Mouse (Mus musculus) mouse trophoblast stem cell (cell line): Measurements from ENCODE around the gene D330020A13Rik.

Source experiments
- in situ Hi-C, 2 experiments: fragments of 300-500 bp; cut with MseI, MboI; formaldehyde crosslinking; loops; 2 replicates in 1 of 2; 3 replicates in 1 of 2; pipeline ENCODE4 v1.15.1; 2025

D330020A13Rik gene

DNA sequence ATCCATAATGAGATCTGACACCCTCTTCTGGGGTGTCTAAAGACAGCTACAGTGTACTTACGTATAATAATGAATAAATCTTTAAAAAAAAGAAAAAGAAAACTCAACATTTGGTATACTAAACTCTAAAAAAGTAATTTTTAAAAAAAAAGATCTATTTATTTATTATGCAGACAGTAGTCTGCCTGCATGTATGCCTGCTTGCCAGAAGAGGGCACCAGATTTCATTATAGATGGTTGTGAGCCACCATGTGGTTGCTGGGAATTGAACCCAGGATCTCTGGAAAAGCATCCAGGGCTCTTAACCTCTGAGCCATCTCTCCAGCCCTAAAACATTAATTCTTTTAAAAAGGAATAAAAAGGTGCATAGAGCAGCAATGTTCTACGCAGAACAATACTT, 2.4 kb downstream of the D330020A13Rik start:
- in situ Hi-C loops, result loop anchor here in 1 of 2 experiments (5.0 kb wide), 1 partner anchor 74 kb away; no protein-coding TSS in a partner anchor

DNA sequence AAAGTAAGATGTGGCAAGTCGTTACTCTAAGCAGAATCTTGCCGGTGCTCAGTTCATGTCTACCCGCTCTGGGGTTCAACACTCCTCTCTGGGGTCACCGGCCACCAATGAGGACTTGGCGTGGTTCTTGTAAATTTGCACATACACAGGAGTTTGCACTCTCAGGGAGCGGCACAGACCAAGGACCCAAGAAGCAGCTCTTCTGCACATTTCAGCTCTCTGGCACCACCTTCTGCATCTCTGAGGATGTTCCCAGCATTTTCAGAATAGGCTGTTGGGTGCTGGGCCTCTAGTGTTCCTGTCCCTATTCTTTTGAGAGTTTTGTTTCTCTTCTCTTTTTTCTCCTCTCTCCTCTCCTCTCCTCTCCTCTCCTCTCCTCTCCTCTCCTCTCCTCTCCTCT, 7.0 kb downstream of the D330020A13Rik start:
- in situ Hi-C loops, result loop anchor here in 1 of 2 experiments (5.0 kb wide), 1 partner anchor 69 kb away; no protein-coding TSS in a partner anchor

DNA sequence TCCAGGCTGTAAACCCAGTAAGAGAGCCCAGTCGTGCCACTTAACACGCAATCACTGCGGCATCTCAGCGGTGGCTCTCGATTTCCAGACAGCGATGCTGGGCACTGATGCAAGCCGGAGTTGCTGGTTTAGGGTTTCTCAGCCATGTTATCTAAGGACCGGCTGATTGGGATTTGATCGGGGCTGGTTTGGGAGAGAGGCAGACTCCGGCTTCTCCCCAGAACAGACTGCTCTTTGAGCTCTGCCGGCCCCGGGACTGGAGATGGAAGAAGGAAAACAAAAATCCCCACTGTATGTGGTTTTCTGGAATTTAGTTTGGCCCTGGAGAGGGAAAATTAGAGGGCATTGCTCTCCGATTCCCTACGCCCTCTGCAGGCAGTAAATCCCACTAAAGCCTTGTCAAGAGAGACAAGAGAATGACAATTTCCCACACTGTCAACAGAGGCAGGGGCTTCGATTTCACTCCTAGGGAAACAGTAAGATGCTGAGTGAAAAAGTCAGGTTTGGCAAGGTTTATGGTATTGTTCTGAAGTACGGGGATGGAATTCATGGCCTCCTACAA, 8.7 kb downstream of the D330020A13Rik start:
- in situ Hi-C loops, result loop anchor here in 1 of 2 experiments (5.0 kb wide), 1 partner anchor 71 kb away; no protein-coding TSS in a partner anchor

DNA sequence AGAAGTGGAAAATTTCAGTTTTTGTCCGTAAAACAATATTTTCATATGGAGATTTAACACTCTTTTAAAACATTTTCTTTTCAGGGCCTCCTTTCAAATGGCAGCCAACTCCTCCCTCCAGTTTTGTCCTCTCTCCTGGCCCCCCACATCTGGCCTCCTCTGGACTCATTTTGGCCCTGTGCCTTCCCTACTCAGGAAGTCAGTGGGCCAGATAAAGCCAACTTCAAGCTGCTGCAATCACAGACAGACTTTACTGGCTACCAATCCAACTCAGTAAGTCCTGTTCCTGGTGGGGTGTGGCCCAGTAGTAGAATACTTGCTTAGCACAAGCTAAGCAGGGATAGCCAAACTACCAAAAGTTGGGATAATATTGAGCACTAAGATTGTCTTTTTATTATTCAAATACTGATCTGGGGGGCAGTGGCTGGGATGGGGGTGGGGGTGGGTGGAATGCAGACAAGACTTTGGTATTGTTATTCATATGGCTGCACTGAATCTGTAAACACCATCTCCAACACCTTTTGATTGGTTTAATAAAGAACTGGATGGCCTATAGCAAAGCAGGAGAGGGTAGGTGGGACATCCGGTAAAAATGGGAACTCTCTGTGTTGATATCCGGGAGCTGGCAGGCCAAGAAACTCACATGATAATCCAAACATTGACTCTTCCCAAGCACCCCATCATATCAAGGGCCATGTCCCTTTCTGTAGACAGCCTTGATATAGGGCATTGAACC, 12.9 kb downstream of the D330020A13Rik start:
- in situ Hi-C loops, result no loop called here

DNA sequence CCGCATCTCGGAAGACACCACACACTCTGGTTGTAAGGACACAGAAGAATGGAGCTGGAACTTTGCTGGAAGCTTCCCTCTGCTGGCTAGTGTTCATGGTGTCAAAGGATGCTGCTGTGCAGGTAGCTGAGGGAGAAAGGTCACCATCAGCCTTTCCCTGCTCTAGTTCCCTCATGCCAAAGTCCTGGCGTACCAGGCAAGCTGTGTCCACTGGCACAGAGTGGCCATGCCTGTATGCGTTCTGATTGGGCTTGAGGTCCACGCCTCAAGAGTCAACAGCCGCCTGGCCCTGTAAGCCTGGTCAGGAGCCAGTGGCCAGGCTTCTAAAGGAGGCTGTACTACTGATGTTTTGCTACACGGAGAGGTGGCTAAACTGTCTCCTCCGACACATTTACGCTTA, 15.2 kb downstream of the D330020A13Rik start:
- in situ Hi-C loops, result no loop called here

DNA sequence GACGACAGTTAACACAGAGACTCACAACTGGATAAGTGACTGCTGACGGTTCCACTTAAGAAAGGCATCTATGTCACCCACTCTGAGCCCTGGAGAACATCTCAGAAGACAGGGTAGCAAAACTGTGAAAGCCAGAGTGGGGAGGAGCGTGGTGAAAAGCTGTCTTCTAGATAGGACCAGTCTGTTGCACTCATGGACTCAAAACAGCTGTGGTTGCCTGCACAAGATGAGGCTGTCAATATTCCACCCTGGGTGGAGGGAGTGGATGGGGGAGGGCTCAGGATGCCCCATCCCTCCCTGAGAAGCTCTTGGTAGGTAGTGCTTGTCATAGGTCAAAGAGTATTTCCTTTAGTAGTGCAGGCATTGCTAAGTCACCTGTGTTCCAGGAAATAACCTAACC, 15.6 kb downstream of the D330020A13Rik start:
- in situ Hi-C loops, result no loop called here

DNA sequence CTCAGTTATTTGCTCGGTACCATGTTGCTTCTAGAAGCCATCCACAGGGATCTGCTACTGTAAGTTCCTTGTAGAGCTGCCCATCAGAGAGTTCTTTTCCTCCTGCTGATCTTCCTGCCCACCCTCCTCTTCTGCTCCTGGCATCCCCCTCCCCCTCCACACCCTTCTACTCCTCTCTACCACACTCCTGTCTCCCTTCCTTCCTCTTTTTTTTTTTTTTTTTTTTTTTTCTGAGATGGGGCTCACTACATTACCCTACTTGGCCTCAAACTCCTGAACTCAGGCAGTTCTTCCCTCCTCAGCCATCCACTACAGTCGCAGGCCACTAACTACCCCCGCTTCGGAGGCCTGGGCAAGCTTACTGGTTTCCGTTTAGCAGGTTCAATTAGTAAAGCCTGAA, 18.3 kb downstream of the D330020A13Rik start:
- in situ Hi-C loops, result no loop called here

DNA sequence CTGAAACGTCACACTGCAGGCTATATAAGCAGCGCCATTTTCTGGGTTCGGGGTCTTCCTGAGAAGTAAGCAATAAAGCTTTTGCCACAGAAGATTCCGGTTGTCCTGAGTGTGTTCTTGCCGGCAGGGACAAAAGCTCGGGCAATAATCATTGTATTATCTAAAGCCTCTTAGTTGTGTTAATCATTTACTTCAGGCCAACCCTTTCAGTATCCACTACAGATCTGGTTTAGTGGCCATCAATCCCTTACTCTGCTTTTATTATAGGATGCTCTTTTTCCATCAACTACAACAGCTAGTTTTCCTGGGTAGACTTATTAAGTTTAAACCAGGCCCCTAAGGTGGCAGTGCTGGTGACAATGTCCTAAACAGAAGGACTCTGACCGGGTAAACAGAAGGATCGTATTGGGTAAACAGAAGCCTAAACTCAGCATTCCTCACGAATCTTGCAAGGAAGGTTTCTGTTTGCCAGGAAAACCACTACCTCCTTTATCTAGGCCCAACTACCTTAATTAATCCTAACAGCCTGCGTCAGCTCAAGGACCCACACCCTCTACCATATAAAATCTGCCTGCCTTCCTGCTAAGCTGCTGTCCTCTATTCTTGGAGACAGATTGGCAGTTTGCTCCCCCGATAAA, 24.3 kb downstream of the D330020A13Rik start:
- in situ Hi-C loops, result no loop called here

DNA sequence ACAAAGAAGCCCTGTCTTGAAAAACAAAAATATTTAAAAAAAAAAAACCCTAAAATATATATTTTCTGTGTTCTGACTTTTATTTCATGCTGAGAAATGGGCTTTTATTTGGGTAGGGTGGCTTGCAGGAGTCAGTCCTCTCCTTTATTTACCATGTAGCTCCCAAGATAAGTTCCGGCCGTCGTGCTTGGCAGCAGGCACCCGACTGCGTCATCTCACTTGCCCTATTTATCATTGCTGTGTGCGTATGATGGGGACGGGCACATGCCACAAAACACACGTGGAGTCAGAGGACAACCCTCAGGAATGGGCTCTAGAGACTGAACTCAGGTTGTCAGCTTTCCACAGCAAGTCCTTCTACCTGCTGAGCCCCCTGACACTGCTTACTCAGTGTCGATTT, 25.0 kb downstream of the D330020A13Rik start:
- in situ Hi-C loops, result no loop called here

DNA sequence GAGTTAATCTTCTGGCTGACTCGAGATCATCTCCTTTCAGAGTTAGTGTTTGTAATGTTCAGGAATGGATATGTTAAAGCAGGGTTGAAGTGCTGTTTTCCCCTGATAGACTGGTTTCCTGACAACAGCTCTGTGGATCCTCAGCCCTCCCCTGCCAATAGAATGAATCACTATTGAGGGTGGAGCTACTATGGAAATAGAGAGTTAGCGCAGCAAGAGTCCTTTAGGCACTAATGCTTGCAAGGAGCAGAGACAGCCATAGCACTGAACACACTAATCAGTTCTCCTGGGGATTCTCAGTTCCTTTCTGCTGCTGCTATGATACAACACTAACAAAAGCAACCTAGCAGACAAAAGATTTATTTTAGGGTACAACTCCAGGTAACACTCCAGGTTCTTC, 26.2 kb downstream of the D330020A13Rik start:
- in situ Hi-C loops, result no loop called here

DNA sequence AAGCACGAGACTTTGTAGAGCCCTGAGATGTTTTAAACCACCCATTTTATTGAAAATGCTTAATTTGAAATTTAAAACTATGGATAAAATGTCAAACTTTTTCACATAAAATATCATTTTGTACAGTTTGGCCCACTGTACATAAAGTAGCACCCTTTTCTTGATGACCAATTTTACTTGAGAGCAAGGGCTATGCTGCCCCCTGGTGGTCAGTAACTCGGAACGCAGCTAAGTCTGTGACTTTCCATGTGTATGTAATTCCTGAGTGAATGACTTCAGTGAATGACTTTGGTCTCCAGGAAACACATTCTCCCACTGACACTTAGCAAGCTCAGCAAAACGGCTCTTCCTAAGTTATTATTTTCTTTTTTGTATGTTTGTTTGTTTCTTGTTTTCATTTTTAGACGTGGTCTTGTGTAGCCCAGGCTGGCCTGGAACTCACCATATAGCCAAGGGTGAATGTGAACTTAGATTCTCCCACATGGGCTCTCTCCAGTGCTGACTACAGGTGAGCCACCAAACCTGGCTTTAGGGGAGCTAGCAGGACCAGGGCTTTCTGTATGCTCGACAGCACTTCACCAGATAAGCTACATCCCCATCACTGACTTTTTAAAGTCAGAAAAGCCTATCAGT, 30.2 kb downstream of the D330020A13Rik start:
- in situ Hi-C loops, result no loop called here

DNA sequence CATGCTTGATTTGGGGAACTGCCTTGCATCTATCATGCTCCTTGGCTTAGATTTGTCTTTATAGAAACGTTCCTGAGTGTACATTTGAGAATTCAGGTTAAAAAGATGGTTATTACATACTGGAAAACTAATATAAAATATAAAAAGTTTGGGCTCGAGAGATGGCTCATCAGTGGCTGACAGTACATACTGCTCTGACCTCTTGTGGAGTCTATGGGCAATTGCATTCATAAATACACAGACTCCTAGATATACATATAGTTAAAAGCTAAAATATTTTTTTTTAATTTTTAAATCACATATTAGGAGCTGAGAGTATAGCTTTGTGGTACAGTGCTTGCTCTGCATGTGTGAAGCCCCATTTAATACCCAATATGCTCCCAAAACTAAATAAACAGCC, 38.2 kb downstream of the D330020A13Rik start:
- in situ Hi-C loops, result no loop called here

DNA sequence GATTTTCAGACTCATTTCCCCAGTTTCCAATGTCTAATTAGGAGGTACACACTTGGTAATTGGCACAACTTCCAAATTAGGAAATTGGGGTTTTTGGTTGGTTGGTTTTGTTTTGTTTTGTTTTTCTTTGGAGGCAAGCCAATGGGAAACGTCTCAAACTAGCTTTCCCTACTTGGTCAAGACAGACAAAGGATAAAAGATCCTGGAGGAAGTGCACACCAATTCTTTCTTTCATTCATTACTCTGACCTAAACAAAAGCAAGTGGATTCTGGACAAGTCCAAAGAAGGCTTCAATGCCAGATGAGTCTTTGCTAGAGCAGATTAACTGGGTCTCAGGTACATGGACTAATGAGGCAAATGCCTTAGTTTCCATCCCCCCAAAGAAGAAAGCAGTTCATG, 49.8 kb downstream of the D330020A13Rik start:
- in situ Hi-C loops, result no loop called here
